Mouse (Mus musculus): ENCODE results near the gene Rnf220. TPM values are rescaled to one million over a fixed set of nuclear protein-coding genes. Genes with fewer than 3 reads are reported as not detected.
A peak's percentile ranks its signal among the peaks of the same experiment; 100 is the strongest.

Rnf220 gene
- polyA plus RNA-seq, 1 experiment from 2014 or later = 51.5 TPM

DNA sequence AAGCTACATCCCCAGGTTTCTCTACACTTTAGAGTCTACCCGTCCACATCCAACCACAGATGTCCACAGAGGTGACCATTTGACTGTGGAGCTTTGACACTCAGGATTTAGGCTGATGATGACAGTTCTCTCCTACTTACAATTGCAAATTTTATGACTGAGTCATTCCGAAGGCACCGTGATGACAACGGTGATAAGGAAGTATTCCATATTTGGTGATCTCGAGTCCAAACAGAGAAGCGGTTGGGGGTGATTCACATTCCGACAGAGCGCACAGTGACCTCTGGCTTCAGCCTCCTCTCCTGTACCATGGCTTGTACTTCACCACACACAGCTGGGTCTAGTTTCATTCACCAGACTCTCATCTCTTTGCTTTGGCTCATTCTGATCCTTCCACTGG, 115.0 kb downstream of the Rnf220 start:
- DNase-seq (ENCODE audit: low spot score) = no peak
- Histone ChIP-seq H3K36me3 (replicated peaks; ENCODE audit: control insufficient read depth, insufficient read depth, low read depth, low read length) (no peaks in the 10 kb centered on the region), H3K27ac (replicated peaks; ENCODE audit: low read depth, low read length) (no peak overlapping the region), H3K4me2 (ENCODE audit: low read depth, low read length) (no peak overlapping the region), H3K27me3 (ENCODE audit: control insufficient read depth, insufficient read depth, low read length) (no peaks in the 10 kb centered on the region), H3K9me3 (replicated peaks; ENCODE audit: control insufficient read depth, low read length) (no peaks in the 10 kb centered on the region), H3K4me1 (ENCODE audit: control insufficient read depth, insufficient read depth, low read length) (no peaks in the 10 kb centered on the region), H3K9ac (replicated peaks; ENCODE audit: low read length) (no peak overlapping the region), H3K4me3 (ENCODE audit: low read depth, low read length) (no peak overlapping the region)
- 89% methylated on average over 8 of the region's 8 CpGs for WGBS
- ATAC-seq (replicated peaks; ENCODE audit: insufficient number of reproducible peaks, low FRiP score, low TSS enrichment, low read depth) = no peak

- Histone ChIP-seq H3K9me3 (replicated peaks; ENCODE audit: control insufficient read depth, low read length) (no peaks in the 10 kb centered on the region), H3K4me3 (ENCODE audit: low read depth, low read length) (no peak overlapping the region), H3K4me2 (ENCODE audit: low read depth, low read length) (no peak overlapping the region), H3K27ac (replicated peaks; ENCODE audit: low read depth, low read length) (no peak overlapping the region), H3K4me1 (ENCODE audit: control insufficient read depth, insufficient read depth, low read length) (no peaks in the 10 kb centered on the region), H3K9ac (replicated peaks; ENCODE audit: low read length) (no peak overlapping the region), H3K36me3 (replicated peaks; ENCODE audit: control insufficient read depth, insufficient read depth, low read depth, low read length) (no peaks in the 10 kb centered on the region), H3K27me3 (ENCODE audit: control insufficient read depth, insufficient read depth, low read length) (no peaks in the 10 kb centered on the region)
- no peak for ATAC-seq (replicated peaks; ENCODE audit: insufficient number of reproducible peaks, low FRiP score, low TSS enrichment, low read depth)
- whole genome bisulfite sequencing = 90% methylated on average over 5 of the region's 5 CpGs
- DNase-seq (ENCODE audit: low spot score) = no peak
These were observed 116.3 kb downstream of the Rnf220 start for GRCm38 (mm10) chr4:117380558-117380935.

- H3K27me3 ChIP-seq (ENCODE audit: control insufficient read depth, insufficient read depth, low read length) = no peaks in the 10 kb centered on the region
- no peak for ATAC-seq (replicated peaks; ENCODE audit: insufficient number of reproducible peaks, low FRiP score, low TSS enrichment, low read depth)
- H3K4me1 ChIP-seq (ENCODE audit: control insufficient read depth, insufficient read depth, low read length) = 0 out of 2 replicates have a peak, but pooled peaks cover 2% of the 10 kb centered on the region
- no peaks in the 10 kb centered on the region for H3K36me3 ChIP-seq (replicated peaks; ENCODE audit: control insufficient read depth, insufficient read depth, low read depth, low read length)
- H3K4me2 ChIP-seq (ENCODE audit: low read depth, low read length) = no peak overlapping the region
- H3K4me3 ChIP-seq (ENCODE audit: low read depth, low read length) = no peak overlapping the region
- 63% methylated on average over 14 of the region's 14 CpGs for WGBS
- no peak overlapping the region for H3K27ac ChIP-seq (replicated peaks; ENCODE audit: low read depth, low read length)
- no peaks in the 10 kb centered on the region for H3K9me3 ChIP-seq (replicated peaks; ENCODE audit: control insufficient read depth, low read length)
- no peak overlapping the region for H3K9ac ChIP-seq (replicated peaks; ENCODE audit: low read length)
- no peak for DNase-seq (ENCODE audit: low spot score)
These were observed 116.9 kb downstream of the Rnf220 start for GRCm38 (mm10) chr4:117379803-117380557.

DNA sequence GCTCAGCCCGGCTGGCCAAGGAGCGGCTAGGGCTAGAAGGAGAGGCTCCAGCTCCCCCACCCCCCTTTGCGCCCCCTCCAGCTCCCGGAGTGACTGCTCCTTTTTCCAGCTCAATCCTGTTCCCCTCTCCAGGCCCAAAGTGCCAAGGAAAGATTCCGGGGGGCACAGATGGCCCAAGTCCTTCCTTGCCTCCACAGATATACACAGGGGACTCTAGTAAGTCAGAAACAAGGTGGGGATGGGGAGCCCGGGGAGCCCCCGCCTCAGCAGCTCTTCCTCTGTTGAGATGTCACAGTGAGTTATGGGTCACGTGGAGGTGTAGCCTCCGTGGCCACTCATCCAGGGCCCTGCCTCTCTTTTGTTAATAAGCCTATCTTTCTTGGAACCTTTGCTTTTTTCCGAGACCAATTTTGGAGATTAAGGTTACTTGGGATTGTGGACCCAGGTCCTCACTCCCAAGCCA, 122.7 kb downstream of the Rnf220 start:
- no peaks in the 10 kb centered on the region for H3K27me3 ChIP-seq (ENCODE audit: control insufficient read depth, insufficient read depth, low read length)

GRCm38 (mm10) chr4:117373324-117374077, 123.4 kb downstream of the Rnf220 start:
- Histone ChIP-seq H3K27ac (replicated peaks; ENCODE audit: low read depth, low read length) (no peak overlapping the region), H3K9me3 (replicated peaks; ENCODE audit: control insufficient read depth, low read length) (no peaks in the 10 kb centered on the region), H3K4me3 (ENCODE audit: low read depth, low read length) (no peak overlapping the region), H3K27me3 (ENCODE audit: control insufficient read depth, insufficient read depth, low read length) (no peaks in the 10 kb centered on the region), H3K4me1 (ENCODE audit: control insufficient read depth, insufficient read depth, low read length) (peaks cover 7% of the 10 kb centered on the region; the same call in 1 of the 2 replicates), H3K9ac (replicated peaks; ENCODE audit: low read length) (peak overlapping the region; percentile 27), H3K4me2 (ENCODE audit: low read depth, low read length) (peak overlapping the region; percentile 40), H3K36me3 (replicated peaks; ENCODE audit: control insufficient read depth, insufficient read depth, low read depth, low read length) (no peaks in the 10 kb centered on the region)
- DNase-seq (ENCODE audit: low spot score) = peak; percentile 73
- WGBS = 4% methylated on average over 14 of the region's 16 CpGs
- peak; percentile 79 for ATAC-seq (replicated peaks; ENCODE audit: insufficient number of reproducible peaks, low FRiP score, low TSS enrichment, low read depth)

More for the DNA sequence above, 122.7 kb downstream of the Rnf220 start:
- H3K9me3 ChIP-seq (replicated peaks; ENCODE audit: control insufficient read depth, low read length) = no peaks in the 10 kb centered on the region
- H3K4me2 ChIP-seq (ENCODE audit: low read depth, low read length) = peak overlapping the region; percentile 40
- ATAC-seq (replicated peaks; ENCODE audit: insufficient number of reproducible peaks, low FRiP score, low TSS enrichment, low read depth) (no peak; the same call in 1 of the 2 replicates), DNase-seq (ENCODE audit: low spot score) (no peak)
- H3K27ac ChIP-seq (replicated peaks; ENCODE audit: low read depth, low read length) = no peak overlapping the region
- H3K36me3 ChIP-seq (replicated peaks; ENCODE audit: control insufficient read depth, insufficient read depth, low read depth, low read length) = no peaks in the 10 kb centered on the region
- peaks cover 7% of the 10 kb centered on the region; the same call in 1 of the 2 replicates for H3K4me1 ChIP-seq (ENCODE audit: control insufficient read depth, insufficient read depth, low read length)
- peak overlapping the region; percentile 27 for H3K9ac ChIP-seq (replicated peaks; ENCODE audit: low read length)
- WGBS = 12% methylated on average over 10 of the region's 10 CpGs
- no peak overlapping the region for H3K4me3 ChIP-seq (ENCODE audit: low read depth, low read length)

DNA sequence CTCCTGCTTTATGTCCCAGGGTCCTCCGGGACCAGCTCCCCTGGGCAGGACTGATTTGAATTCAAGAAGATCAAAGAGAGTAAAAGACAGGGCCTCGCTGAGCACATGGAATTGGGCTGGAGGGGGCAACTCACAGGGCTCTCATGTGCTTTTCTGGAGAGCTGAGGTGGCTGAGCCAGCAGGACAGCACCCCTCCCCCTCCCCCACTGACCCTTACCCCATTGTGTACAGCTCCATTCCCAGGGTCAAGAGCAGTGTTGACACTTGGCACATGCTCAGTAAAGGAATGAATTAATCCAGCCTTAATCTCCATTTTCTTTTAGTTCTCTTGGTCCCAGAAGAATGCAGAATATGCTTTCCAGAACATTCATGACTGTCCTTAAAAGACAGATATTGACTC, 125.0 kb downstream of the Rnf220 start:
- peaks cover 7% of the 10 kb centered on the region; the same call in 1 of the 2 replicates for H3K4me1 ChIP-seq (ENCODE audit: control insufficient read depth, insufficient read depth, low read length)
- no peaks in the 10 kb centered on the region for H3K36me3 ChIP-seq (replicated peaks; ENCODE audit: control insufficient read depth, insufficient read depth, low read depth, low read length)
- H3K9me3 ChIP-seq (replicated peaks; ENCODE audit: control insufficient read depth, low read length) = no peaks in the 10 kb centered on the region
- H3K27me3 ChIP-seq (ENCODE audit: control insufficient read depth, insufficient read depth, low read length) = no peaks in the 10 kb centered on the region
- H3K4me2 ChIP-seq (ENCODE audit: low read depth, low read length) = no peak overlapping the region
- H3K9ac ChIP-seq (replicated peaks; ENCODE audit: low read length) = no peak overlapping the region
- H3K4me3 ChIP-seq (ENCODE audit: low read depth, low read length) = no peak overlapping the region
- H3K27ac ChIP-seq (replicated peaks; ENCODE audit: low read depth, low read length) = no peak overlapping the region
- no peak for ATAC-seq (replicated peaks; ENCODE audit: insufficient number of reproducible peaks, low FRiP score, low TSS enrichment, low read depth)
- 19% methylated on average over 2 of the region's 2 CpGs for WGBS
- DNase-seq (ENCODE audit: low spot score) = no peak

DNA sequence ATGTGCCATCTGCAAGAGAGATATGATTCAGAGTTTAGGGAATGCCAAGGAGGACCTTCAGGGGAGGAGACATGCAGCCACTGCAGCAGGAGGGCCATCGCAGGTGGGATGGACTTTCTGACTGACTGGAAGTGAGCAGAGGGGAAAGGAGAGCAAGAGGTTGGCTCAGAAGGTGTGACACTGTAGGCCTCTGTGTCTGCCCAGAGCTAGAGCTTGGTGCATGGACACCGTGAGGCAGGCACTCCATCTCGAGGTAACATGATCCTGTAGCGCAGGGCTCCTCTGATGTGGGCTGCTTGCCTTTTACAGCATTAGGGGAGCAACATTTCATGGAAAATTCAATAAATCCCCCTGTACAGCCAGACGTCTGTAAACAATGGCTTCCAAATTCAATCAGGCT, 126.5 kb downstream of the Rnf220 start:
- ATAC-seq (replicated peaks; ENCODE audit: insufficient number of reproducible peaks, low FRiP score, low TSS enrichment, low read depth) (no peak), DNase-seq (ENCODE audit: low spot score) (peak; percentile 30)
- H3K4me3 ChIP-seq (ENCODE audit: low read depth, low read length) = no peak overlapping the region
- no peak overlapping the region for H3K27ac ChIP-seq (replicated peaks; ENCODE audit: low read depth, low read length)
- H3K27me3 ChIP-seq (ENCODE audit: control insufficient read depth, insufficient read depth, low read length) = no peaks in the 10 kb centered on the region
- H3K36me3 ChIP-seq (replicated peaks; ENCODE audit: control insufficient read depth, insufficient read depth, low read depth, low read length) = no peaks in the 10 kb centered on the region
- no peak overlapping the region for H3K9ac ChIP-seq (replicated peaks; ENCODE audit: low read length)
- 50% methylated on average over 5 of the region's 5 CpGs for WGBS
- H3K4me2 ChIP-seq (ENCODE audit: low read depth, low read length) = no peak overlapping the region
- H3K4me1 ChIP-seq (ENCODE audit: control insufficient read depth, insufficient read depth, low read length) = peaks cover 7% of the 10 kb centered on the region; the same call in 1 of the 2 replicates
- H3K9me3 ChIP-seq (replicated peaks; ENCODE audit: control insufficient read depth, low read length) = no peaks in the 10 kb centered on the region

GRCm38 (mm10) chr4:117369571-117369970, 127.3 kb downstream of the Rnf220 start:
- peaks cover 4% of the 10 kb centered on the region; the same call in 1 of the 2 replicates for H3K4me1 ChIP-seq (ENCODE audit: control insufficient read depth, insufficient read depth, low read length)
- no peak overlapping the region for H3K4me3 ChIP-seq (ENCODE audit: low read depth, low read length)
- no peak for ATAC-seq (replicated peaks; ENCODE audit: insufficient number of reproducible peaks, low FRiP score, low TSS enrichment, low read depth)
- no peak overlapping the region for H3K9ac ChIP-seq (replicated peaks; ENCODE audit: low read length)
- WGBS = 87% methylated on average over 3 of the region's 3 CpGs
- H3K27ac ChIP-seq (replicated peaks; ENCODE audit: low read depth, low read length) = no peak overlapping the region
- no peak overlapping the region for H3K4me2 ChIP-seq (ENCODE audit: low read depth, low read length)
- H3K27me3 ChIP-seq (ENCODE audit: control insufficient read depth, insufficient read depth, low read length) = no peaks in the 10 kb centered on the region
- H3K36me3 ChIP-seq (replicated peaks; ENCODE audit: control insufficient read depth, insufficient read depth, low read depth, low read length) = no peaks in the 10 kb centered on the region
- no peaks in the 10 kb centered on the region for H3K9me3 ChIP-seq (replicated peaks; ENCODE audit: control insufficient read depth, low read length)
- no peak for DNase-seq (ENCODE audit: low spot score)
